Mouse (Mus musculus) spleen, adult 2 months (tissue): ENCODE measurements around the gene Rmnd5b. TPM values are rescaled to one million over a fixed set of nuclear protein-coding genes. Genes with fewer than 3 reads are reported as not detected.

Source experiments
- DNase-seq, 2 experiments: peaks; one replicate each; pipeline versions ENCODE4 v3.0.0 to v3.0.0-alpha.2; 2012 to 2021; ENCODE audit warnings: low spot score in 2 of 2, low read depth in 1 of 2
- H3K27ac ChIP-seq: fragments of 200-500 bp; 2 replicates; pipeline ENCODE4 v1.5.1; 2012; ENCODE audit warnings: low read length, inconsistent platforms; ENCODE audit not compliant: insufficient read depth
- H3K27me3 ChIP-seq: fragments of 200-500 bp; 2 replicates; pipeline ENCODE4 v1.6.1; 2012; ENCODE audit warnings: mild to moderate bottlenecking, moderate library complexity, low read length, inconsistent platforms; ENCODE audit not compliant: control insufficient read depth, insufficient read depth
- H3K36me3 ChIP-seq: fragments of 200-500 bp; 2 replicates; pipeline ENCODE4 v1.6.1; 2012; ENCODE audit warnings: mild to moderate bottlenecking, low read length, inconsistent platforms; ENCODE audit not compliant: control insufficient read depth, insufficient read depth
- H3K4me1 ChIP-seq: fragments of 200-500 bp; 2 replicates; pipeline ENCODE4 v1.6.1; 2011; ENCODE audit warnings: inconsistent platforms; ENCODE audit not compliant: control insufficient read depth, insufficient read depth, insufficient read length
- H3K4me3 ChIP-seq: fragments of 200-500 bp; 2 replicates; pipeline ENCODE4 v1.5.1; 2011; ENCODE audit warnings: mild to moderate bottlenecking, inconsistent platforms; ENCODE audit not compliant: insufficient read depth, insufficient read length; ENCODE audit errors: extremely low read depth
- CTCF ChIP-seq: fragments of 200-500 bp; IDR thresholded peaks from 2 replicates; pipeline ENCODE4 v1.5.1; 2011; ENCODE audit warnings: mild to moderate bottlenecking, inconsistent platforms; ENCODE audit not compliant: insufficient read depth, insufficient read length, insufficient replicate concordance; ENCODE audit errors: extremely low read depth
- POLR2A ChIP-seq: fragments of 200-500 bp; IDR thresholded peaks from 2 replicates; pipeline ENCODE4 v1.6.1; 2011; ENCODE audit warnings: low read depth, low read length, inconsistent platforms
- whole genome bisulfite sequencing: fragments of 180-500 bp; shearing (Covaris S2); methylation state at CpG from one replicate; pipeline ENCODE4 v1.1.7; 2018; 5-methylcytosine and 5-hydroxymethylcytosine counted together
- polyA plus RNA-seq: library from polyadenylated mRNA; depleted of rRNA; stranded (reverse); fragments of >200 nt; gene quantifications from 2 replicates; pipeline ENCODE4 v1.2.3, GENCODE M21; 2012

Rmnd5b gene
- polyA plus RNA-seq, 1 experiment: 71.2 TPM

GRCm38 (mm10) chr11:51607096-51607738 lies 28.5 kb downstream of the Rmnd5b start:
- no peak for TF ChIP-seq POLR2A
- H3K36me3 ChIP-seq: peaks cover 21% of the 10 kb centered on the region
- 6% methylated on average over 15 of the region's 15 CpGs for WGBS
- no peaks in the 10 kb centered on the region for H3K27me3 ChIP-seq
- H3K4me3 ChIP-seq: peak overlapping the region; percentile 85
- peak overlapping the region; percentile 82 for H3K27ac ChIP-seq
- no peak for DNase-seq
- H3K4me1 ChIP-seq: peaks cover 3% of the 10 kb centered on the region; the same call in 1 of the 2 replicates

DNA sequence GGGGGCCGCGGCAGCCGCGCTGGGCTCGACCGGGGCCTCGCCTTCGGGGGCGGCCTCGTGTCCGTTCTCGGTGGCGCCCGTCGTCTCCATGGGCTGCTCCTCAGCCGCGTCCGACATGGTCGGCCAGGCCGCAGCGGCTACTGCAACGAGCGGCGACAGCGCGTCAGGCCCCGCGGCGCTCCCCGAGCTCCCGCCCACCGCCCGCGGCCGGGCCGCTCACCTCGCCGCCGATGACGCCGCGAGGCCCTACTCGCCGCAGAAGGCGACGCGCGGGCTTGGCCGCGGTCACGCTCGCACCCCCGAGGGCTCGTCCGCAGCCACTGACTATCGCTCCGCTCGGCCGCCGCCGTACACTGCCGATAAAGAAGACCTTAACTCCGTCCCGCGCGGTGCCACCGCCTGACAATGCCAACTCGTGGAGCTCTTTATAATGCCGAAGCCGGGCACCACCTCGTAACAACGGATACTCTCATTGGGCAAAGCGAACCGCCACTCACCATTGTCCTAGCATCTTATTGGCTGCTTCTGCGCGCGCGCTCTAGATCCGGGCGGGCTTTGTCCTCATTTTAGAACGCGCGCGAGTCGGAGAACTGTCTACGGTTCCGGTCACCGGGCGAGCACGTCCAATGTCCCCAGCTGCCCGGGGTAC lies 29.1 kb downstream of the Rmnd5b start, which contains the start of gene Hnrnpab:
Gene Hnrnpab (minus strand): TSS at position 401 of the 649 bp plus-strand sequence.
- no peak for TF ChIP-seq CTCF
- TF ChIP-seq POLR2A: peak; percentile 99
- H3K36me3 ChIP-seq: peaks cover 28% of the 10 kb centered on the region
- H3K27ac ChIP-seq: peak within 1 kb of the TSS; percentile 96
- H3K4me1 ChIP-seq: peaks cover 3% of the 10 kb centered on the region; the same call in 1 of the 2 replicates
- H3K4me3 ChIP-seq: peak within 1 kb of the TSS; percentile 100
- WGBS: under 1% methylated on average over 91 of the region's 91 CpGs
- peak; percentile 94 to 95 for DNase-seq
- no peaks in the 10 kb centered on the region for H3K27me3 ChIP-seq

DNA sequence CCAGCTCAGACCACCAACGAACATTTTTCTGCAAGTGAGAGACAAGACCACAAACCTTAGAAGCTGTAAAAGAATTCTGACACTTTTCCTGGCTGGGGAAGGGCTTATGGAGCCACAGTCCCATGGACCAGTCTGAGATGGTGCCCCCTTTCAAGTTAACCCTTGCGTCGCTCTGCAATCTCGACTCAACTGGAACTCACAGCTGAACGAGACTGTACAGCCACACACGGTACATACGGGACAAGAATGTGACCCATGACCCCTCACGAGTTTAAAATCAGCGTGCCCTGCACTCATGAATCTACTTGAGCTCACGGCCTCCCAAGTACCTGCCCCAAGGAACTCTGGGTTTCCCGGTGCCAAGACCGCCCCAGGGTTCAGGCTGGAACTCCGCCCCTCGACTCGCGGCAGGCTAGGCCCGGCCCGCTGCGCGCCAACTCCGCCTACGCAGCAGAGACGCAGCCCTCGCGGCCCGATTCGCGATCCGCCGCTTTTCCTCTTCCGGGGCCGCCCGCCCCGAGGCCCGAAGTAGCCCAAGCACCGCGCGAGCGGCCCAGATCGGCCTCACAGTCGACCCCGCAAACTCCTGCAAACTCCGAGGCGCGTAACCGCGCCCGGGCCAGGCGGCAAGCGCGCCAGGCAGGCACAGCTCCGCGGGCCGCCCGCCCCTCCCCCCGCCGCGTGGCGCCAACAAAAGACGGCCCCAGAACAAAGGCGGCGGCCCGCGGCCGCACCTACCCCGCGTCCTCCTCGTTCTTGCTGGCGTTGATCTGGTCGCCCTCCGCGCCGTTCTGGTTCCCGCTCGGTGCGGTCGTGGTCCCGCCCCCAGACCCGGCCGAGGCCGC lies 29.9 kb downstream of the Rmnd5b start:
- 1% methylated on average over 81 of the region's 81 CpGs for WGBS
- peak; percentile 62 to 86 for DNase-seq

GRCm38 (mm10) chr11:51602253-51602652 lies 33.4 kb downstream of the Rmnd5b start:
- Histone ChIP-seq H3K27me3 (no peaks in the 10 kb centered on the region), H3K36me3 (peaks cover 63% of the 10 kb centered on the region), H3K4me3 (no peak overlapping the region), H3K4me1 (peaks cover 3% of the 10 kb centered on the region; the same call in 1 of the 2 replicates), H3K27ac (no peak overlapping the region)
- no peak for DNase-seq
- WGBS: 77% methylated on average over 3 of the region's 3 CpGs
- no peak for TF ChIP-seq CTCF
- TF ChIP-seq POLR2A: no peak

More for the DNA sequence above, 29.9 kb downstream of the Rmnd5b start:
- peak overlapping the region; percentile 96 for H3K27ac ChIP-seq
- peaks cover 3% of the 10 kb centered on the region; the same call in 1 of the 2 replicates for H3K4me1 ChIP-seq
- TF ChIP-seq CTCF (no peak), POLR2A (peak; percentile 48)
- peak overlapping the region; percentile 100 for H3K4me3 ChIP-seq
- peaks cover 35% of the 10 kb centered on the region for H3K36me3 ChIP-seq
- H3K27me3 ChIP-seq: no peaks in the 10 kb centered on the region

GRCm38 (mm10) chr11:51597553-51597952 lies 38.1 kb downstream of the Rmnd5b start:
- TF ChIP-seq POLR2A: no peak
- TF ChIP-seq CTCF: no peak
- peaks cover 57% of the 10 kb centered on the region for H3K36me3 ChIP-seq
- DNase-seq: no peak
- H3K27ac ChIP-seq: no peak overlapping the region
- 82% methylated on average over 2 of the region's 2 CpGs for WGBS
- peaks cover 3% of the 10 kb centered on the region for H3K4me1 ChIP-seq
- no peaks in the 10 kb centered on the region for H3K27me3 ChIP-seq
- H3K4me3 ChIP-seq: no peak overlapping the region

- H3K4me3 ChIP-seq: no peak overlapping the region
Observed at GRCm38 (mm10) chr11:51595459-51596083, 40.1 kb downstream of the Rmnd5b start.

More at GRCm38 (mm10) chr11:51595459-51596083, 40.1 kb downstream of the Rmnd5b start:
- no peak for DNase-seq
- H3K4me1 ChIP-seq: peaks cover 3% of the 10 kb centered on the region
- WGBS: 62% methylated on average over 1 of the region's 1 CpGs
- H3K36me3 ChIP-seq: peaks cover 43% of the 10 kb centered on the region
- TF ChIP-seq CTCF: no peak
- no peak for TF ChIP-seq POLR2A
- peak overlapping the region; percentile 24; the same call in 1 of the 2 replicates for H3K27ac ChIP-seq
- H3K27me3 ChIP-seq: no peaks in the 10 kb centered on the region
